Mouse (Mus musculus): ENCODE data around the gene Cyp2d22. TPM values are rescaled to one million over a fixed set of nuclear protein-coding genes. Genes with fewer than 3 reads are reported as not detected.

Gene Cyp2d22
- polyA plus RNA-seq, 1 experiment from 2014 or later = 3.0 TPM

Small RNA genes within 50 kb of the gene (microRNA-seq; reads per million reads assigned to microRNA genes)
- not detected for gene Gm25990
- gene Gm27331 = not detected
- gene Mir7684 = not detected

Other genes starting within 250 kb of the Cyp2d22 start
- 172 and 192 TPM in 2 replicates for gene Srebf2, start 233.1 kb downstream of the Cyp2d22 start, polyA plus RNA-seq (2016; fragmentation: Nextera tagmentation; extraction: Ambion mirVana)
- gene Shisa8, start 167.4 kb downstream of the Cyp2d22 start, polyA plus RNA-seq (2016; fragmentation: Nextera tagmentation; extraction: Ambion mirVana) = 0.35 and 0.38 TPM in 2 replicates
- 0.10 and 0.75 TPM in 2 replicates for gene Tnfrsf13c, start 155.9 kb downstream of the Cyp2d22 start, polyA plus RNA-seq (2016; fragmentation: Nextera tagmentation; extraction: Ambion mirVana)
- 81.5 and 82.5 TPM in 2 replicates for gene Cenpm, start 135.5 kb downstream of the Cyp2d22 start, polyA plus RNA-seq (2016; fragmentation: Nextera tagmentation; extraction: Ambion mirVana)
- not detected in 2 replicates for gene 1500009C09Rik, start 127.9 kb downstream of the Cyp2d22 start, polyA plus RNA-seq (2016; fragmentation: Nextera tagmentation; extraction: Ambion mirVana)
- 49.4 and 55.6 TPM in 2 replicates for gene Sept3, start 105.4 kb downstream of the Cyp2d22 start, polyA plus RNA-seq (2016; fragmentation: Nextera tagmentation; extraction: Ambion mirVana)
- gene Wbp2nl, start 81.3 kb downstream of the Cyp2d22 start, polyA plus RNA-seq (2016; fragmentation: Nextera tagmentation; extraction: Ambion mirVana) = 0.14 TPM in 1 of 2 replicates, not detected in the other
- gene Naga, start 41.3 kb downstream of the Cyp2d22 start, polyA plus RNA-seq (2016; fragmentation: Nextera tagmentation; extraction: Ambion mirVana) = 19.2 and 24.0 TPM in 2 replicates
- gene Pheta2, start 41.3 kb downstream of the Cyp2d22 start, polyA plus RNA-seq (2016; fragmentation: Nextera tagmentation; extraction: Ambion mirVana) = 4.9 TPM in 2 replicates
- 212 and 215 TPM in 2 replicates for gene Smdt1, start 41.3 kb downstream of the Cyp2d22 start, polyA plus RNA-seq (2016; fragmentation: Nextera tagmentation; extraction: Ambion mirVana)
- gene Ndufa6, start 25.9 kb downstream of the Cyp2d22 start, polyA plus RNA-seq (2016; fragmentation: Nextera tagmentation; extraction: Ambion mirVana) = 243 and 256 TPM in 2 replicates
- gene Cyp2d11, start 13.8 kb upstream of the Cyp2d22 start, polyA plus RNA-seq (2016; fragmentation: Nextera tagmentation; extraction: Ambion mirVana) = not detected in 2 replicates
- not detected in 2 replicates for gene Cyp2d10, start 26.9 kb upstream of the Cyp2d22 start, polyA plus RNA-seq (2016; fragmentation: Nextera tagmentation; extraction: Ambion mirVana)
- gene Cyp2d9, start 53.2 kb upstream of the Cyp2d22 start, polyA plus RNA-seq (2016; fragmentation: Nextera tagmentation; extraction: Ambion mirVana) = not detected in 2 replicates
- gene Cyp2d12, start 174.8 kb upstream of the Cyp2d22 start, polyA plus RNA-seq (2016; fragmentation: Nextera tagmentation; extraction: Ambion mirVana) = not detected in 2 replicates
- not detected in 2 replicates for gene Cyp2d34, start 240.7 kb upstream of the Cyp2d22 start, polyA plus RNA-seq (2016; fragmentation: Nextera tagmentation; extraction: Ambion mirVana)

All from embryonic facial prominence, embryonic 10.5 days (tissue).